Mouse (Mus musculus): Measurements from ENCODE around the gene Gm16223. TPM values are rescaled to one million over a fixed set of nuclear protein-coding genes. Genes with fewer than 3 reads are reported as not detected.

The Gm16223 gene
- total RNA-seq (2021), result not detected

GRCm38 (mm10) chr5:42067476-42068187, at the start of gene Gm16223:
Gene Gm16223, plus strand, starts transcription at chr5:42067960.
- no peak for DNase-seq
- intact Hi-C loops (cut with DNase I), result no loop called here

- DNase-seq, result no peak
- intact Hi-C loops (cut with DNase I), result no loop called here
These were observed 45.7 kb upstream of the Gm16223 start for GRCm38 (mm10) chr5:42022029-42022428.

GRCm38 (mm10) chr5:42023521-42023920, 44.2 kb upstream of the Gm16223 start:
- no peak for DNase-seq
- intact Hi-C loops (cut with DNase I), result no loop called here

- DNase-seq, result no peak
- intact Hi-C loops (cut with DNase I), result no loop called here
These were observed 31.2 kb upstream of the Gm16223 start for GRCm38 (mm10) chr5:42036388-42037082.

GRCm38 (mm10) chr5:42054636-42055035, 13.1 kb upstream of the Gm16223 start:
- intact Hi-C loops (cut with DNase I), result no loop called here
- DNase-seq, result no peak

- no peak for DNase-seq
- intact Hi-C loops (cut with DNase I), result no loop called here
These were observed 12.6 kb upstream of the Gm16223 start for GRCm38 (mm10) chr5:42055151-42055550.

- no peak for DNase-seq
- intact Hi-C loops (cut with DNase I), result no loop called here
These were observed 2.7 kb upstream of the Gm16223 start for GRCm38 (mm10) chr5:42065090-42065489.

GRCm38 (mm10) chr5:42067075-42067474, 685 bp upstream of the Gm16223 start:
- DNase-seq, result no peak
- intact Hi-C loops (cut with DNase I), result no loop called here

- no peak for DNase-seq
- intact Hi-C loops (cut with DNase I), result no loop called here
These were observed 424 bp downstream of the Gm16223 start for GRCm38 (mm10) chr5:42068188-42068579.

- no peak for DNase-seq
- intact Hi-C loops (cut with DNase I), result no loop called here
These were observed 49.0 kb downstream of the Gm16223 start for GRCm38 (mm10) chr5:42116586-42117346.

GRCm38 (mm10) chr5:42125562-42125961, 57.8 kb downstream of the Gm16223 start:
- intact Hi-C loops (cut with DNase I), result no loop called here
- no peak for DNase-seq

- intact Hi-C loops (cut with DNase I), result no loop called here
- DNase-seq, result no peak
These were observed 87.9 kb downstream of the Gm16223 start for GRCm38 (mm10) chr5:42155626-42156025.

GRCm38 (mm10) chr5:42164731-42165130, 97.0 kb downstream of the Gm16223 start:
- intact Hi-C loops (cut with DNase I), result no loop called here
- DNase-seq, result no peak

- no peak for DNase-seq
- intact Hi-C loops (cut with DNase I), result no loop called here
These were observed 98.6 kb downstream of the Gm16223 start for GRCm38 (mm10) chr5:42166311-42166710.

- no peak for DNase-seq
- intact Hi-C loops (cut with DNase I), result no loop called here
These were observed 100.3 kb downstream of the Gm16223 start for GRCm38 (mm10) chr5:42168071-42168470.

GRCm38 (mm10) chr5:42168785-42169184, 101.0 kb downstream of the Gm16223 start:
- no peak for DNase-seq

GRCm38 (mm10) chr5:42174109-42174508, 106.3 kb downstream of the Gm16223 start:
- intact Hi-C loops (cut with DNase I), result no loop called here
- no peak for DNase-seq

More at GRCm38 (mm10) chr5:42168785-42169184, 101.0 kb downstream of the Gm16223 start:
- intact Hi-C loops (cut with DNase I), result no loop called here

- no peak for DNase-seq
- intact Hi-C loops (cut with DNase I), result no loop called here
These were observed 107.7 kb downstream of the Gm16223 start for GRCm38 (mm10) chr5:42175424-42175823.

GRCm38 (mm10) chr5:42198493-42198892, 130.7 kb downstream of the Gm16223 start:
- no peak for DNase-seq

GRCm38 (mm10) chr5:42207456-42208122, 139.8 kb downstream of the Gm16223 start:
- no peak for DNase-seq
- intact Hi-C loops (cut with DNase I), result no loop called here

More at GRCm38 (mm10) chr5:42198493-42198892, 130.7 kb downstream of the Gm16223 start:
- intact Hi-C loops (cut with DNase I), result no loop called here

Measured in heart, postnatal 10 days (tissue).